Mouse (Mus musculus): ENCODE data around the gene Col6a4.

Col6a4 gene

GRCm38 (mm10) chr9:106071651-106072050 lies 24.9 kb downstream of the Col6a4 start:
- no peak for DNase-seq

- no peak for DNase-seq
Measured at GRCm38 (mm10) chr9:106053446-106053845, 43.1 kb downstream of the Col6a4 start.

- DNase-seq = no peak
Measured at GRCm38 (mm10) chr9:106043921-106044503, 52.6 kb downstream of the Col6a4 start.

- DNase-seq = no peak
Measured at GRCm38 (mm10) chr9:106039915-106040659, 56.5 kb downstream of the Col6a4 start.

- DNase-seq = no peak
Measured at GRCm38 (mm10) chr9:106039276-106039675, 57.3 kb downstream of the Col6a4 start.

- no peak for DNase-seq
Measured at GRCm38 (mm10) chr9:106038865-106039264, 57.7 kb downstream of the Col6a4 start.

GRCm38 (mm10) chr9:106015666-106016065 lies 80.9 kb downstream of the Col6a4 start:
- no peak for DNase-seq

- DNase-seq = no peak
Measured at GRCm38 (mm10) chr9:106013139-106013538, 83.4 kb downstream of the Col6a4 start.

- no peak for DNase-seq
Measured at GRCm38 (mm10) chr9:105997955-105998354, 98.6 kb downstream of the Col6a4 start.

- no peak for DNase-seq
Measured at GRCm38 (mm10) chr9:105992425-105992824, 104.2 kb downstream of the Col6a4 start.

GRCm38 (mm10) chr9:105990099-105990498 lies 106.5 kb downstream of the Col6a4 start:
- DNase-seq = no peak

- no peak for DNase-seq
Measured at GRCm38 (mm10) chr9:105989468-105989867, 107.1 kb downstream of the Col6a4 start.

- no peak for DNase-seq
Measured at GRCm38 (mm10) chr9:105988096-105988495, 108.5 kb downstream of the Col6a4 start.

- DNase-seq = no peak
Measured at GRCm38 (mm10) chr9:105984931-105985519, 111.6 kb downstream of the Col6a4 start.

GRCm38 (mm10) chr9:105978479-105978878 lies 118.1 kb downstream of the Col6a4 start:
- no peak for DNase-seq

- DNase-seq = no peak
Measured at GRCm38 (mm10) chr9:105976871-105977270, 119.7 kb downstream of the Col6a4 start.

GRCm38 (mm10) chr9:105976314-105976713 lies 120.3 kb downstream of the Col6a4 start:
- DNase-seq = no peak

GRCm38 (mm10) chr9:105973736-105974135 lies 122.8 kb downstream of the Col6a4 start:
- no peak for DNase-seq

GRCm38 (mm10) chr9:105972031-105972430 lies 124.6 kb downstream of the Col6a4 start:
- DNase-seq = no peak

GRCm38 (mm10) chr9:105971351-105971894 lies 125.2 kb downstream of the Col6a4 start:
- DNase-seq = no peak

- no peak for DNase-seq
Measured at GRCm38 (mm10) chr9:105970901-105971300, 125.7 kb downstream of the Col6a4 start.

- no peak for DNase-seq
Measured at GRCm38 (mm10) chr9:105967976-105968375, 128.6 kb downstream of the Col6a4 start.

GRCm38 (mm10) chr9:105960533-105960932 lies 136.1 kb downstream of the Col6a4 start, which contains the start of gene Col6a5:
TSS of gene Col6a5 (minus strand) at chr9:105960643.
- DNase-seq = no peak

GRCm38 (mm10) chr9:105959116-105959515 lies 137.5 kb downstream of the Col6a4 start:
- no peak for DNase-seq

Measured in thymus, adult 18-20 months (tissue).